Mouse (Mus musculus) neural tube, embryonic 11.5 days (tissue): Measurements from ENCODE around the gene Mycbp2. TPM values are rescaled to one million over a fixed set of nuclear protein-coding genes. Genes with fewer than 3 reads are reported as not detected.

ENCODE experiments used
- ATAC-seq: fragments of 200-750 bp; cut with Nextera tagmentation; 2 replicates; pipeline ENCODE4 v1.8.0; 2017; ENCODE audit warnings: moderate number of reproducible peaks, mild to moderate bottlenecking, moderate TSS enrichment, moderate library complexity; ENCODE audit not compliant: insufficient read depth, low FRiP score, low TSS enrichment
- DNase-seq: peaks from one replicate; pipeline ENCODE4 v3.0.0-alpha.2; 2015; ENCODE audit warnings: low spot score
- H3K27ac ChIP-seq: fragments of 300-500 bp; sonication (generic); 2 replicates; pipeline ENCODE4 v1.5.1; 2014; ENCODE audit warnings: low read depth, mild to moderate bottlenecking, low read length
- H3K27me3 ChIP-seq: fragments of 300-500 bp; sonication (generic); 2 replicates; pipeline ENCODE4 v1.6.1; 2014; ENCODE audit warnings: mild to moderate bottlenecking, low read length, mixed read lengths; ENCODE audit not compliant: control insufficient read depth, insufficient read depth
- H3K36me3 ChIP-seq: fragments of 300-500 bp; sonication (generic); 2 replicates; pipeline ENCODE4 v1.6.1; 2014; ENCODE audit warnings: mild to moderate bottlenecking, low read length, moderate library complexity, mixed read lengths; ENCODE audit not compliant: control insufficient read depth, insufficient read depth
- H3K4me1 ChIP-seq: fragments of 300-500 bp; sonication (generic); 2 replicates; pipeline ENCODE4 v1.6.1; 2014; ENCODE audit warnings: low read length, mixed read lengths; ENCODE audit not compliant: control insufficient read depth, insufficient read depth
- H3K4me2 ChIP-seq: fragments of 300-500 bp; sonication (generic); 2 replicates; pipeline ENCODE4 v1.6.1; 2014; ENCODE audit warnings: low read depth, mild to moderate bottlenecking, moderate library complexity
- H3K4me3 ChIP-seq: fragments of 300-500 bp; sonication (generic); 2 replicates; pipeline ENCODE4 v1.5.1; 2014; ENCODE audit warnings: low read depth, low read length
- H3K9ac ChIP-seq: fragments of 300-500 bp; sonication (generic); 2 replicates; pipeline ENCODE4 v1.6.1; 2014; ENCODE audit warnings: mild to moderate bottlenecking, low read length
- H3K9me3 ChIP-seq: fragments of 300-500 bp; sonication (generic); 2 replicates; pipeline ENCODE4 v1.6.1; 2016; ENCODE audit warnings: low read length; ENCODE audit not compliant: control insufficient read depth
- WGBS: fragments of 180-500 bp; shearing (Covaris S2); extraction: QIAGEN DNeasy Blood & Tissue Kit; methylation state at CpG from one replicate; pipeline ENCODE4 v1.1.7; 2014; 5-methylcytosine and 5-hydroxymethylcytosine counted together
- polyA plus RNA-seq: library from polyadenylated mRNA; unstranded; fragments of >200 nt; fragmentation: Nextera tagmentation; extraction: Ambion mirVana; gene quantifications from 2 replicates; pipeline ENCODE4 v1.2.1, GENCODE M21; 2014

The Mycbp2 gene
- polyA plus RNA-seq, 1 experiment from 2014 or later: 29.4 TPM

DNA sequence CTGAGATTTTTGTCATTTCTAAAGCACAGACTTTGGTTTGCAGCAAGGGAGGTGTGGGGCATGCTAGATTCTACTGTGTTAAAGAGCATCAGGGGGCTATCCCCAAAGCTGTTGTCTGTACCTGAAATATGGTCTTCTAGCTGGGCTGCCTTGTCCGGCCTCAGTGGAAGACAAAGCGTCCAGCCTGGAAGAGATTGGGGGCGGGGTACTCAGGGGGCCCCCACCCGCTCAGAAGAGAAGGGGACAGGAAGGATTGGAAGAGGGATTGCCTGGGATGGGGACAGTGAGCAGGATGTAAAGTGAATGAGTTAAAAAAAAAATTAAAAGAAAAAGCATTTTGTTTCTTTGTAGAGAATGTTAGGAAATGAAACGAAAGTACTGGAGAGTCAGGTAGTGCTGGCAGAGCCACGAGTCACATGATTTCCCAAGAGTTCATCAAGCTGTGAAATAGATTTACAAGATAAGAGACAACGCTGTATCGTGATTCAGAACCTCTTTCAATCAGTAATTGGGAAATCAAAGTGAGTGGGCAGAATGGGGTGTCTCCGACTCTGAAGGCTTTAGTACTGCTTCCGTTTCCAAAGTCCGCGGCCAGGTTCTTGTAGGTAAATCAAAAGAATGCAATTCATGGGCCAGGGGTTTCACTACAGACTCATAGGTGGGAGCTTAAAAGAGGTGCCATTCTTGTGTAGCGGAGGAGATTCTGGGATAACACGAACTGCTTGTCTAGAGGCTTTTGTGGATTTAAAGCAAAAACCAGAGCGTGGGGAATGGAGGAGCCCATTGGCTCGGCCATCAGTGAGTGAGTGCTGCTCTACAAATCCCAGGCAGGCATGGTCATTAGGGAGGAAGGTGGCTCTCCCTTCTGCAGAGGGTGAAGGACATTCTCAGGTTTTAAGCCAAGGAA lies 268.4 kb downstream of the Mycbp2 start:
- no peak overlapping the region for H3K9ac ChIP-seq
- no peak overlapping the region for H3K27ac ChIP-seq
- H3K4me3 ChIP-seq: no peak overlapping the region
- H3K4me1 ChIP-seq: no peaks in the 10 kb centered on the region
- DNase-seq (no peak), ATAC-seq (no peak)
- no peaks in the 10 kb centered on the region; the same call in none of the 2 replicates for H3K36me3 ChIP-seq
- no peaks in the 10 kb centered on the region for H3K9me3 ChIP-seq
- no peak overlapping the region for H3K4me2 ChIP-seq
- WGBS: 90% methylated on average over 16 of the region's 16 CpGs
- no peaks in the 10 kb centered on the region for H3K27me3 ChIP-seq

DNA sequence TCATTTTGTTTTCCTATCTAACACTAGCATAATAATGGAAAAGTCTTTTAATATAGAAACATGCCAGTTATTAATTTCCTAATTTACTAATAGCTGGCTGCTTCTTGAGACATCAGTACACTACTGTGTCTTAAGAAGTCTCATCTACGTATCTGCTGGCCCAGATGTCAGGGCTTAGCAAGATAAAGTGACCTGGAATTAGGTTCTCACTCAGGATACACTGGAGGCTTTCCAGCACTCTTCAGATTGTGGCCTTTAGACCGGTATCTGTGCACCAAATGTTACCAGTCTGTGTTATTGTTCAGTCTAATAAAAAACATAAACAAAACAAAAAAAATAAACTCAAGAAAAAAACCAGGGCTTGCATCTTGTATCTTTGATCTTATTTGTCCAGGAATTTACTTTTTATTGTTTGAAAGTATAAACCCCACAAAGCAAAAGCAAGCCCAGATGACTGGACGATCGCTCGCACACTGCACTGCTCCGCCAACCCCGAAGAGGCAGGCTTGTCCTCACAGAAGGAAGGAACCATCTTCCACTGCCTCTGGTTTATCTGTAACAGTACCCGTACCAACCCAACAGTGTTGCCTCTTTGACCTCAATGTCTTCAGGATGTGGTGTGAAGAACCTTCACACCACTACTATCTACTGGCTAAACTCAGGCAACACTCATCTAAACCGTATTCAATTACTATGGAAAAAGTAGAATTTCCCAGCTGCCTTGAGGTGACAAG lies 269.2 kb downstream of the Mycbp2 start:
- Histone ChIP-seq H3K4me2 (no peak overlapping the region), H3K27me3 (no peaks in the 10 kb centered on the region), H3K27ac (no peak overlapping the region), H3K9me3 (no peaks in the 10 kb centered on the region), H3K9ac (no peak overlapping the region), H3K4me3 (no peak overlapping the region), H3K4me1 (no peaks in the 10 kb centered on the region), H3K36me3 (no peaks in the 10 kb centered on the region; the same call in 1 of the 2 replicates)
- 93% methylated on average over 9 of the region's 9 CpGs for WGBS
- ATAC-seq: no peak
- DNase-seq: no peak

DNA sequence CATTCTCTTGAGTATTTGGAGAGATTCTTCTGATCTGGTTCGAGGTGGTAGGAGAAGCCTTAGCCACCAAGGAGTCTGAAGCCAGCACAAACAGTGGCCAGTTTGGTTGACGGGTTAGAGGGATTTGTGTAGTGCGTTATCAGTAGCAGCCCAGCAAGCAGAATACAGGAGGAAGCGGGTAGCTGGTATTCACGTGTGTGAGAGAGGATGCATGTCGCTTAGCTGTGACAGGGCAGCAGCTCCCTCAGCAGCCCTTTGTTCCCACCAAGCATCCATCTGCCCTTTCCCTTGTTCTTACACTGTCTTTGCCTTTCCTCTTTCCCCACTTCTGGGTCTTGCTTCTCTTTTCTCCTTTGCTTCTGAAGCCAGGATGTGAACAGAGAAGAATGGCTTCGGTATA lies 271.4 kb downstream of the Mycbp2 start:
- H3K4me1 ChIP-seq: peaks cover 4% of the 10 kb centered on the region; the same call in 1 of the 2 replicates
- no peaks in the 10 kb centered on the region; the same call in 1 of the 2 replicates for H3K36me3 ChIP-seq
- no peaks in the 10 kb centered on the region for H3K27me3 ChIP-seq
- H3K9ac ChIP-seq: no peak overlapping the region
- H3K4me2 ChIP-seq: no peak overlapping the region
- H3K27ac ChIP-seq: no peak overlapping the region
- ATAC-seq (no peak), DNase-seq (no peak)
- H3K9me3 ChIP-seq: no peaks in the 10 kb centered on the region
- H3K4me3 ChIP-seq: no peak overlapping the region
- WGBS: 88% methylated on average over 7 of the region's 7 CpGs

DNA sequence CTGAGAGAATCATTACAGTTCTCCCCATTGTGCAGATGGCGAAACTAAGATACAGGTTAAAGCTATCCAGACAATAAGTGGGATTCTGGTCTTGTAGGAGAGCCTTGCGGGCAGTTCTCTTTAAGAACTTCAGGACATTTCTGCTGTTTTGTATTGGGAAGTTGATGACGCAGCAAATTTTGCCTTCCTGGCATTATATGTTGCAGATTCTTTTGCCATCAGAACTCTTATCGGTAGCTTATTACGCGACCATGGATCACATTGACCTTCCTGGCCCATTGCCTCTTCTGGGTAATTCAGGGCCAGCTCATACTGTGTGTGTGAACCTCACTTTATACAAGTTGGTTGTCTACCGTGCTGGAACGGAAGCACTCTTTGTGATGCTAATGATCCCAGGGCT lies 272.8 kb downstream of the Mycbp2 start:
- Histone ChIP-seq H3K9me3 (no peaks in the 10 kb centered on the region), H3K36me3 (no peaks in the 10 kb centered on the region; the same call in 1 of the 2 replicates), H3K4me1 (peaks cover 7% of the 10 kb centered on the region), H3K4me2 (no peak overlapping the region), H3K9ac (no peak overlapping the region), H3K27ac (no peak overlapping the region), H3K27me3 (no peaks in the 10 kb centered on the region), H3K4me3 (no peak overlapping the region)
- no peak for ATAC-seq
- DNase-seq: no peak
- 91% methylated on average over 8 of the region's 8 CpGs for WGBS

DNA sequence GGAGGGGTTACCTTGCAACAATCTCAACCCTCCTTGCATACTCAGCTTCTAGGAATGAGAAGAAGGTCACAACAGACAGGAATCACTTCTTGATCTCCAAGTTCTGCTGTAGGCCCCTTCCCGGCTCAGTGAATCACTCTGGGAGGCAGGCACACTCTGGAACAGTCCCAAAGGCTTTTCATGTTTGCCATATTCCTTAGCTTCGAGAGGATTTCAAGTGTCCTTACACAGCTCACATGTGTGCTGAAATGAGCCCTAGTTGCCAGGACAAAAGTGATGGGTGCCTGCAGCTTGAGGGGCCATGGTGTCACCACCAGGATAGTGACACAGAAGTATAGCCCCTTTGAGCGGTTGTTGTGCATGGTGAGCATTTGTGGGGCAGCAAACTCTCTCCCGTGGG lies 273.9 kb downstream of the Mycbp2 start:
- no peaks in the 10 kb centered on the region for H3K27me3 ChIP-seq
- WGBS: 88% methylated on average over 4 of the region's 4 CpGs
- H3K36me3 ChIP-seq: no peaks in the 10 kb centered on the region; the same call in 1 of the 2 replicates
- no peak overlapping the region for H3K4me2 ChIP-seq
- ATAC-seq (no peak), DNase-seq (no peak)
- no peak overlapping the region for H3K4me3 ChIP-seq
- H3K9ac ChIP-seq: no peak overlapping the region
- H3K4me1 ChIP-seq: peaks cover 7% of the 10 kb centered on the region
- no peak overlapping the region for H3K27ac ChIP-seq
- no peaks in the 10 kb centered on the region for H3K9me3 ChIP-seq

DNA sequence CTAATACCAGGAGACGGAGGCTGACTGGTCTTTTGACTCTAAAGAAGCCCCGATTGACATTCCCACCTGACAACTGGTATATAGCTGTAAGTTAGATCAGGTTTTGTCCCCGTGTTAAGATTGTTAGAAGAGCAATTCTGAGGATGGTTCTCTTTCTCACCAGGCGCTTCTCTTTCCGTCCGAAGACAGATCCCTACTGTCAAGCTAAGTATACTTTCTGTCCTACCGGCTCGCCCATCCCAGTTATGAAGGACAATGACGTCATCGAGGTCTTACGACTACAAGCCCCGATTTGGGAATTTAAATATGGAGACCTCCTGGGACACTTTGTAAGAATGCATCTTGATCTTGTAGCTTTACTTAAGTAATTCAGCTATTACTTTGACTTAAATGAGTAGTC lies 275.1 kb downstream of the Mycbp2 start:
- H3K4me1 ChIP-seq: peaks cover 7% of the 10 kb centered on the region
- WGBS: 90% methylated on average over 12 of the region's 12 CpGs
- no peak overlapping the region for H3K9ac ChIP-seq
- H3K4me3 ChIP-seq: no peak overlapping the region
- no peak overlapping the region for H3K4me2 ChIP-seq
- ATAC-seq (no peak), DNase-seq (no peak)
- H3K36me3 ChIP-seq: no peaks in the 10 kb centered on the region
- H3K9me3 ChIP-seq: no peaks in the 10 kb centered on the region
- H3K27ac ChIP-seq: no peak overlapping the region
- H3K27me3 ChIP-seq: no peaks in the 10 kb centered on the region

DNA sequence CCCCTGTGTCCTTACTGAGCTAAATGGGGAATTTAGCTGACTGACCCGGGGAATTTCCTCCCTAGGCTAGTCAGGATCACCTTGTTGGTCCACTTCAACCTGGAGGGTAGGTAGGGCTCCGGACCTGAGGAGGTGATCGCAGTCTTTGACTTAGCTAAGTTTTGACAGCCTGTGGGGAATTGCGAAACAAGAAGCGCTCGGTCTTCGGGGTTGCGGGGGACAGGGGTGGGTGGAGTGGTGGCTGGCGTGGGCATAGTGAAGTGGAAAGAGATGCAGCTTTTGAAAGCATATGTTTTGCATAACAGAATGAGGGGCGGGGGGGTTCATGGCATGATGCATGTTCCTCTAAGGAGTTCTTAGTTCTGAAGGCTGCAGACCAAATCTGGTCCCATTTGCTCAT lies 275.8 kb downstream of the Mycbp2 start:
- Histone ChIP-seq H3K4me3 (peak overlapping the region; percentile 66), H3K4me1 (peaks cover 7% of the 10 kb centered on the region), H3K4me2 (peak overlapping the region; percentile 89), H3K9ac (peak overlapping the region; percentile 76), H3K27ac (no peak overlapping the region), H3K36me3 (no peaks in the 10 kb centered on the region), H3K27me3 (no peaks in the 10 kb centered on the region), H3K9me3 (no peaks in the 10 kb centered on the region)
- WGBS: 4% methylated on average over 10 of the region's 10 CpGs
- peak; percentile 13 for DNase-seq
- no peak for ATAC-seq

DNA sequence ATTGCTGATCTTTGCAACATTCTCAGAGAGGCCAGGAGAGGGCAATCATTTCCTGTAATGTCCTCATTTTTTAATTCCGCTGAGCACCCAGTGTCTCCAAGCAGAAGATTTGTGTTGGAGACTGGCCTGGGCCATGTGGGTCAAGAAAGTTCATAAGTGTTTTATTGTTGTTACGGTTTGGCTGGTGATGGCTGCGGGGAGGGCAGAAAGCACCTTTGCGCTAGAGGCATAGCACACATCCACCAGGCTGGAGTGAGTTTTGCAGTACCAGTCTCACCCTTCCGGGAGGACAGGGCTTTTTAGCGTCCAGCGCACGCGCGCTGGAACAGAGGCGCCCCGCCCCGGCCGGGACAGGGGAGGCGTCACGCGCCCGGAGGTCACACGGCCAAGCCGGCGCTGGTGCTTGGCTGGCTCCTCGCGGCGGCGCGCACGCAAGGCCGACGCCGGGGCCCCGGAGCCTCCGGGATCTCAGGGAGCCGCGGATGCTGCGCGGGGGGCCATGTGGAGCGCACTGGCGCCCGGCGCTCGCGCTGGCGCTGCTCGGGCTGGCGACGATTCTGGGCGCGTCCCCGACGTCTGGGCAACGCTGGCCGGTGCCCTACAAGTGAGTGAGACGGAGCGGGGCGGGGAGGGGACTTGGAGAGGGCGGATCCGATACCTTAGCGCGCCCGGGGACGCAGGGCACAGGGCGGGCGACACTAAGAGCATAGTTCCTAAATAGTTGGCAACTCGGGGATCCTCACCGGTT lies 276.6 kb downstream of the Mycbp2 start, which contains the start of gene Cln5:
TSS of gene Cln5 (plus strand) at position 353 of the 748 bp plus-strand sequence.
- no peaks in the 10 kb centered on the region for H3K9me3 ChIP-seq
- peak; percentile 97 for DNase-seq
- no peaks in the 10 kb centered on the region for H3K36me3 ChIP-seq
- peak within 1 kb of the TSS; percentile 89 for H3K4me2 ChIP-seq
- H3K9ac ChIP-seq: peak within 1 kb of the TSS; percentile 76
- H3K27me3 ChIP-seq: no peaks in the 10 kb centered on the region
- peak; percentile 98 for ATAC-seq
- peak within 1 kb of the TSS; percentile 67 for H3K27ac ChIP-seq
- under 1% methylated on average over 65 of the region's 65 CpGs for WGBS
- peaks cover 7% of the 10 kb centered on the region for H3K4me1 ChIP-seq
- peak within 1 kb of the TSS; percentile 66 for H3K4me3 ChIP-seq
